Mouse (Mus musculus) midbrain, embryonic 16.5 days (tissue): ENCODE results near the gene Ndufa6. TPM values are rescaled to one million over a fixed set of nuclear protein-coding genes. Genes with fewer than 3 reads are reported as not detected.
A peak's percentile ranks its signal among the peaks of the same experiment; 100 is the strongest.

Source experiments
- ATAC-seq: fragments of 200-750 bp; cut with Nextera tagmentation; 2 replicates; pipeline ENCODE4 v1.8.0; 2017; ENCODE audit warnings: moderate TSS enrichment
- H3K27ac ChIP-seq: fragments of 300-500 bp; sonication (generic); 2 replicates; pipeline ENCODE4 v1.5.1; 2014; ENCODE audit warnings: mild to moderate bottlenecking, low read length, mixed read lengths
- H3K27me3 ChIP-seq: fragments of 300-500 bp; sonication (generic); 2 replicates; pipeline ENCODE4 v1.6.1; 2014; ENCODE audit warnings: low read depth, low read length, mixed read lengths; ENCODE audit not compliant: control insufficient read depth, insufficient read depth
- H3K36me3 ChIP-seq: fragments of 300-500 bp; sonication (generic); 2 replicates; pipeline ENCODE4 v1.6.1; 2014; ENCODE audit warnings: mild to moderate bottlenecking, low read length, moderate library complexity, mixed read lengths; ENCODE audit not compliant: control insufficient read depth, insufficient read depth
- H3K4me1 ChIP-seq: fragments of 300-500 bp; sonication (generic); 2 replicates; pipeline ENCODE4 v1.6.1; 2014; ENCODE audit warnings: mild to moderate bottlenecking, low read length, mixed read lengths; ENCODE audit not compliant: control insufficient read depth, insufficient read depth
- H3K4me2 ChIP-seq: fragments of 300-500 bp; sonication (generic); 2 replicates; pipeline ENCODE4 v1.6.1; 2014; ENCODE audit warnings: mild to moderate bottlenecking, low read length, mixed read lengths
- H3K4me3 ChIP-seq: fragments of 300-500 bp; sonication (generic); 2 replicates; pipeline ENCODE4 v1.5.1; 2014; ENCODE audit warnings: low read depth, mild to moderate bottlenecking, low read length, moderate library complexity, mixed read lengths
- H3K9ac ChIP-seq: fragments of 300-500 bp; sonication (generic); 2 replicates; pipeline ENCODE4 v1.6.1; 2014; ENCODE audit warnings: low read depth, low read length, mixed read lengths
- H3K9me3 ChIP-seq: fragments of 300-500 bp; sonication (generic); replicated peaks from 2 replicates; pipeline ENCODE4 v1.6.1; 2014; ENCODE audit warnings: mild to moderate bottlenecking, low read length, mixed read lengths; ENCODE audit not compliant: control insufficient read depth, poor library complexity, severe bottlenecking
- WGBS: fragments of 180-500 bp; shearing (Covaris S2); extraction: QIAGEN DNeasy Blood & Tissue Kit; methylation state at CpG from one replicate; pipeline ENCODE4 v1.1.7; 2014; 5-methylcytosine and 5-hydroxymethylcytosine counted together
- polyA plus RNA-seq: library from polyadenylated mRNA; unstranded; fragments of >200 nt; fragmentation: Nextera tagmentation; extraction: Ambion mirVana; gene quantifications from 2 replicates; pipeline ENCODE4 v1.2.1, GENCODE M21; 2015

Gene Ndufa6
- polyA plus RNA-seq, 1 experiment from 2014 or later, result 346 TPM

DNA sequence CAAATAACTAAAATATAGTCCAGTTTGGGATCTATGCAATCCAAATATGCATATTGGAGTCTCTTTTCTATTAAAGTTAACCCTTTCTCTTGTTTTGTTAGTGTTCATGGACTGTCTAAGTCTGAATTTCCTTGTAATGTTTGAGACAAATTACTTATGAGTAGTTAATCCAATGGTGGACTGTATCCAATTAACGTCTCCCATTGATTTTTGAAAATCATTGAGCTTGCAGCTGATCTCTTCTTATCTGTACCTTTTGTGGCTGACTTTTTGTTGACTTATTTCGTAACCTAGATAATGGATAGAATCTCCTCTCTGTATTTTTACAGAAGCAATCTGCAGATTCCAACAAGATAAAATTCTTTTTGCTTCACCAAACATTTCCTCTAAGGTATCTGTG lies 28.3 kb upstream of the Ndufa6 start:
- no peak overlapping the region for H3K9ac ChIP-seq
- no peaks in the 10 kb centered on the region for H3K36me3 ChIP-seq
- no peaks in the 10 kb centered on the region for H3K27me3 ChIP-seq
- H3K4me3 ChIP-seq, result no peak overlapping the region
- no peaks in the 10 kb centered on the region for H3K9me3 ChIP-seq
- WGBS, result 95% methylated on average over 2 of the region's 2 CpGs
- no peak overlapping the region for H3K27ac ChIP-seq
- H3K4me1 ChIP-seq, result peaks cover 3% of the 10 kb centered on the region; the same call in 1 of the 2 replicates
- no peak for ATAC-seq
- H3K4me2 ChIP-seq, result no peak overlapping the region

GRCm38 (mm10) chr15:82380714-82381062 lies 26.6 kb upstream of the Ndufa6 start:
- ATAC-seq, result no peak
- H3K4me2 ChIP-seq, result peak overlapping the region; percentile 65
- peaks cover 3% of the 10 kb centered on the region; the same call in 1 of the 2 replicates for H3K4me1 ChIP-seq
- H3K36me3 ChIP-seq, result no peaks in the 10 kb centered on the region
- H3K27ac ChIP-seq, result no peak overlapping the region
- H3K27me3 ChIP-seq, result no peaks in the 10 kb centered on the region
- WGBS, result 29% methylated on average over 7 of the region's 7 CpGs
- peak overlapping the region; percentile 32 for H3K4me3 ChIP-seq
- no peaks in the 10 kb centered on the region for H3K9me3 ChIP-seq
- peak overlapping the region; percentile 42 for H3K9ac ChIP-seq

DNA sequence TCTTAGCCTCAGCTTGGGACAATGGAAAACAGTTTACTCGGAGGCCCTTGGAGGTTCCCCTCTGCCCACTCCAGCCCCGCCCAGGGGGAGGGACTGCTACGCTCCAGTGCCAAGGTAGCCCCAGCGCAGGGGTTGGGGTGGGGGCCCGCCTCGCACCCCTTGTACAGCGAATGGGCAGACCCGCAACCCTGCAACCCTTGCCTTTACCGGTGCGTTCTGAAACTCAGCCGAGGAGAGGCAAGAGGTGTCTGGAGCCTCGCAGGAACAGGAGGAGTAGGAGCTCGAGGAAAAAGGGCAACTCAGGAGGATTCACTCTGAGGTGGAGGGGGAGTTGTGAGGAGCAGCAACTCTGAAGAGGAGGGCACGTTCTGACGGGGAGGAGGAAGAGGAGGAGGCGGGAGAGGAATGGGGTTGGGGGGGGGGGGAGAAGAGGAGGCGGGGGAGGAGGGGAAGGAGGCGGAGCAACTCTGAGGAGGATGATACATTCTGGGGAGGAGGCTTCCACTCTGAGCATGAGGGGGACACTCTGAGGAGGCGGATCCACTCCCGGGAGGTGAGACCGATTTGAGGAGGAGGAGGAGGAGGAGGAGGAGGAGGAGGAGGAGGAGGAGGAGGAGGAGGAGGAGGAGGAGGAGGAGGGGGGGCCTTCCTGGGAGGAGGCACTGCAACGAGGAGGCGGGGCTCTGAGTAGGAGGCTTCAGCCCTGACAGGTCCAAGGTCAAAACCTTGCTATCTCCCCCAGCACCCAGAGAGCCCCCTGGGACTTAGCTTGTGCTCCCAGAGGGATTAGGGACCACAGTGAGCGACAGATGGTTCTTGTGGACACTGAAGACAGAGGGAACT lies 26.0 kb upstream of the Ndufa6 start, which contains the start of gene Cyp2d22:
Gene Cyp2d22 (minus strand): TSS at position 390 of the 843 bp plus-strand sequence.
- Histone ChIP-seq H3K36me3 (no peaks in the 10 kb centered on the region), H3K27ac (no peak within 1 kb of the TSS), H3K9me3 (no peaks in the 10 kb centered on the region), H3K4me3 (peak within 1 kb of the TSS; percentile 32), H3K9ac (peak within 1 kb of the TSS; percentile 45), H3K27me3 (no peaks in the 10 kb centered on the region), H3K4me1 (peaks cover 3% of the 10 kb centered on the region; the same call in 1 of the 2 replicates), H3K4me2 (peak within 1 kb of the TSS; percentile 65)
- WGBS, result 3% methylated on average over 16 of the region's 24 CpGs
- ATAC-seq, result peak; percentile 32; the same call in 1 of the 2 replicates

- Histone ChIP-seq H3K27ac (no peak overlapping the region), H3K4me3 (peak overlapping the region; percentile 32), H3K9ac (0 out of 2 replicates have a peak overlapping the region, but pooled peaks have one; percentile 45), H3K36me3 (no peaks in the 10 kb centered on the region), H3K4me1 (peaks cover 3% of the 10 kb centered on the region; the same call in 1 of the 2 replicates), H3K4me2 (peak overlapping the region; percentile 65; the same call in 1 of the 2 replicates), H3K27me3 (no peaks in the 10 kb centered on the region), H3K9me3 (no peaks in the 10 kb centered on the region)
- whole genome bisulfite sequencing, result 16% methylated on average over 7 of the region's 7 CpGs
- ATAC-seq, result 0 out of 2 replicates have a peak, but pooled peaks have one; percentile 11
Observed at GRCm38 (mm10) chr15:82379511-82379870, 25.4 kb upstream of the Ndufa6 start.

DNA sequence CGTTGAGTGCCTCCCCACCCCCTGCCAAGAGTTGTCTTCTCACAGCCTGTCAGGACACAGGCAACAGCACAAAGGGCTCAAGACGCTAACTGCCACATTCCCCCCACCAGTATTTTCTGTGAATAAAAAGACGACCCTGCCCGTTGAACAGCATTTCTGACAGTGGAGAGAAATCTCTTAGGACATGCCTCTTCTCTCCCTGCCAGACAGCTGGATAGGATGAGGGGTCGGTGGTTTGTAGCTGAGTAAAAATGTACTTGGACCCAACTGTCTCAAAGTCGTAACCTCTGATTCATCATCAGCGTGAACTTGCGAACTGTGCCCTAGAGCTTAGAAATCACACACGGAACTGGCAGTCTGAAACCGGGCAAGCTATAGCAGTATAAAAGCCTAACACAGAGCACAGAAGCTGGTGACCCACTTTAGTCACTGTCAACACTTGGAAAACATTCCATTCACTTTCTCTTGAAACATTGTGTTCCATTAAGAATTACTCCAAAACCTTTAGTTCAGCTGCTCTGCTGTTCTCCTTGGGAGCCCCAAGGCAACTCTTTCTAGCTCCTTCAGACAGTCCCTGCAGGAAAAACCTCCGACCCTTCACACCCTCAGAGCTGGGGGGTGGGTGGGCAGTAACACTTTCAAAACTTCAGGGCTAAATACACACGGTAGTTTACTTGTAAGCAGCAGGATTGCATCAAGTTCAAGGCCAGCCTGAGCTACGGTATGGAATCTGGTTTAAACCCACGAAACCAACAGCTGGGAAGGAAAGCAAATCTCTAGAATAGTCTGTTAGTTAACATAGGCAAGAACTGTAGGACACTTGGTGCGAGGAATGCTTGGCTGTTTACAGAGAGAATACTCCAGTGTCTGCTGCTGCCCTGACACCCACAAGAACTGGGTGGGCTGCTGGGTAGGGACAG lies 24.4 kb upstream of the Ndufa6 start:
- peaks cover 3% of the 10 kb centered on the region; the same call in 1 of the 2 replicates for H3K4me1 ChIP-seq
- no peak overlapping the region for H3K9ac ChIP-seq
- 52% methylated on average over 15 of the region's 15 CpGs for WGBS
- no peak overlapping the region for H3K4me3 ChIP-seq
- no peaks in the 10 kb centered on the region for H3K27me3 ChIP-seq
- no peak for ATAC-seq
- H3K9me3 ChIP-seq, result no peaks in the 10 kb centered on the region
- no peak overlapping the region for H3K4me2 ChIP-seq
- H3K27ac ChIP-seq, result 0 out of 2 replicates have a peak overlapping the region, but pooled peaks have one; percentile 15
- H3K36me3 ChIP-seq, result no peaks in the 10 kb centered on the region

GRCm38 (mm10) chr15:82377701-82378100 lies 23.6 kb upstream of the Ndufa6 start:
- H3K36me3 ChIP-seq, result no peaks in the 10 kb centered on the region
- H3K27me3 ChIP-seq, result no peaks in the 10 kb centered on the region
- H3K27ac ChIP-seq, result no peak overlapping the region
- peaks cover 3% of the 10 kb centered on the region; the same call in 1 of the 2 replicates for H3K4me1 ChIP-seq
- ATAC-seq, result no peak
- H3K9me3 ChIP-seq, result no peaks in the 10 kb centered on the region
- WGBS, result 84% methylated on average over 5 of the region's 5 CpGs
- no peak overlapping the region for H3K4me2 ChIP-seq
- H3K9ac ChIP-seq, result no peak overlapping the region
- H3K4me3 ChIP-seq, result no peak overlapping the region

DNA sequence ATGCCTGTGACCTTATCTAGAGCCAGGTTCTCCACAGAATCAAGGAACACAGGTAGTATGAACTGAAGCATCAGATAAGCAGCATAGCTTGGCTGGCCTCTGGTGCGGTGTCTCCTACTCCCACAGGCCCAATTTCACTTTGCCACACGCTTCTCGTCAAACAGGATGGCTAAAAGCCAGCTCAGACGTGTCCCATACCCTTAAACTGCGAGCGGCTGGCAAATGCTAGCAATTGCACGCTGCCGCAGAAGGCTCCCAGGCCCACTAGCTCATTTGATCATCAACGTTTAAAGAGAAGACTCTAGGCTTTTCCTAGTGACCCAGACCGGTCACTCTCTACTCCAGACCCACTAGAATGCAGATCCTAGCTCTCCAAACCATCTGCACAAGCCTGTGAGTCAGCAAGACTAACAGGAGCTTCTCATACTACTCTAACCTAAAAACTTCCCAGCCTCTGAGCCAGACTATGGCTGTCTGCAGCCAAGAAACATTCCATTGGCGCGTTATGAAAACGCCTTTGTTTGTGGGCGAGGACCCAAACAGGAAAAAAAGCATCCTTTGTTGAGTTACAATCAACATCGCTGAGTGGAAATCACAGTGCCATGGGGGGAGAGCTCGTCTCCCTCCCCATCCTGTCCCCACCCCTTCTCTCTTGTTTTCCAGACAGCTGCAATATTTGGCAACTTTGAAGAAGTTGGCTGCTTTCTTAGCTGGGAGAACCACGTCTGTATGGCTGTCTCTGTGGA lies 22.4 kb upstream of the Ndufa6 start:
- 66% methylated on average over 17 of the region's 17 CpGs for WGBS
- H3K27ac ChIP-seq, result no peak overlapping the region
- ATAC-seq, result no peak

DNA sequence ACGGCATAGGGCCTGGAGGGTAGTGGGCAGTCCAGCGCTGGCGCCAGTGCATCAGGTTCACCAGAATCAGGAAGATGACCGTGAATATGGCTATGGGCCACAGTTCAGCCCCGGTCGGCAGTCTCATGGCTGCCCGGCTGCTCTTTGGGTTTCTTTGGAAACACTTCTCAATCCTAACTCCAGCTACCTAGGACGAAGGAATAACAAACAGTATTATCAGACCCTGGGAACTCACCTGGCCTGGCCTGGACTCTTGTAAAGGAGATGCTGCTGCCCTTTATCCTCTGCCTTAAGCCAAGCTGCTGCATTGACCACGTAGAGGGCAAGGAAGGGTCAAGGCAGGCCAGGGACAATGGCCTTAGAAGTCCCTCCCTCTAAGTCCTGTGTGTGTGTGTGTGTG lies 21.7 kb upstream of the Ndufa6 start:
- no peak for ATAC-seq

More for the DNA sequence above, 22.4 kb upstream of the Ndufa6 start:
- Histone ChIP-seq H3K4me2 (no peak overlapping the region), H3K36me3 (no peaks in the 10 kb centered on the region), H3K27me3 (no peaks in the 10 kb centered on the region), H3K4me3 (no peak overlapping the region), H3K4me1 (peaks cover 3% of the 10 kb centered on the region; the same call in 1 of the 2 replicates), H3K9me3 (no peaks in the 10 kb centered on the region), H3K9ac (no peak overlapping the region)

More for the DNA sequence above, 21.7 kb upstream of the Ndufa6 start:
- WGBS, result 87% methylated on average over 9 of the region's 9 CpGs
- H3K4me3 ChIP-seq, result no peak overlapping the region
- no peak overlapping the region for H3K4me2 ChIP-seq
- no peaks in the 10 kb centered on the region for H3K36me3 ChIP-seq
- no peaks in the 10 kb centered on the region; the same call in 1 of the 2 replicates for H3K4me1 ChIP-seq
- no peak overlapping the region for H3K9ac ChIP-seq
- H3K9me3 ChIP-seq, result no peaks in the 10 kb centered on the region
- H3K27ac ChIP-seq, result no peak overlapping the region
- H3K27me3 ChIP-seq, result no peaks in the 10 kb centered on the region
